Mouse (Mus musculus): ENCODE measurements around the gene Ralgapa2.

DNA sequence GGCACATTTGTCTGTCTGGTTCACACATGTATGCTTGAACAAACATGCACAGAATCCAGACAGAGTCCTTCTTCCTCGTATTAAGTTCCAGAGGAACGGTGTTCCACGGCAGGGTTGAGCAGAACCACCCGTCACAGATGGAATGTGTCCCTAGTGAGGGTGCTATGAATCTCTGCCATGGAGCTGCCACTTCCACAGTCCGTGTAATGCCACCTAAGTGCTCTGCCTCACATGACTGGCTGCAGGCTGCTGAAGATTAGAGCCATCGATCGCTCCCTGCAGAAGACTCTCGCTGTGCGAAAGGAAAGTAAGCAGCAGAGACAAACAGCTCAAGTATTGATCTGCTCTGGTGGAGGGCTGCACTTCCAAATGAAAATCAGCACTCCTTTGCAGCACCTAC, 218.6 kb downstream of the Ralgapa2 start:
- no peak for TF ChIP-seq RAD21 (IDR thresholded peaks at IDR 0.05; ENCODE audit: low read depth, low read length)
- no peak for TF ChIP-seq POLR2A (IDR thresholded peaks at IDR 0.05; ENCODE audit: control insufficient read depth in 1 of 2, insufficient read depth in 1 of 2, low read depth in 1 of 2, low read length in 2 of 2, poor library complexity in 1 of 2)
- no peak for TF ChIP-seq E2F4 (IDR thresholded peaks at IDR 0.05; ENCODE audit: borderline replicate concordance, low read depth, low read length)
- no peak for TF ChIP-seq CHD1 (IDR thresholded peaks at IDR 0.05; ENCODE audit: low read depth, low read length)
- TF ChIP-seq ELF1 (IDR thresholded peaks at IDR 0.05; ENCODE audit: low read depth, low read length) = no peak
- no peak for TF ChIP-seq MEF2A (IDR thresholded peaks at IDR 0.05; ENCODE audit: extremely low read depth, insufficient replicate concordance, low read depth, low read length, poor library complexity, severe bottlenecking)
- TF ChIP-seq CTCF (IDR thresholded peaks at IDR 0.05 in 2 of 3, conservative IDR thresholded peaks at IDR 0.05 in 1 of 3; ENCODE audit: control insufficient read depth in 1 of 3, insufficient read depth in 1 of 3, low read depth in 2 of 3, low read length in 3 of 3, poor library complexity in 1 of 3, severe bottlenecking in 1 of 3) = no peak
- no peak for TF ChIP-seq POLR2AphosphoS5 (IDR thresholded peaks at IDR 0.05; ENCODE audit: borderline replicate concordance, low read depth, low read length)
- TF ChIP-seq EP300 (IDR thresholded peaks at IDR 0.05; ENCODE audit: low read depth in 1 of 2, low read length in 2 of 2) = no peak
- TF ChIP-seq USF2 (IDR thresholded peaks at IDR 0.05; ENCODE audit: borderline replicate concordance in 1 of 2, insufficient read depth in 1 of 2, low read depth in 1 of 2, low read length in 2 of 2) = no peak
- TF ChIP-seq ETS1 (IDR thresholded peaks at IDR 0.05; ENCODE audit: low read depth, low read length) = no peak
